Mouse (Mus musculus) gastrocnemius, postnatal 10 days (tissue): ENCODE measurements around the gene Krt32. TPM values are rescaled to one million over a fixed set of nuclear protein-coding genes. Genes with fewer than 3 reads are reported as not detected.

Experiments
- DNase-seq: peaks from one replicate; pipeline ENCODE4 v3.0.0; 2021; ENCODE audit warnings: mixed read lengths
- total RNA-seq, 2 experiments: library from RNA; stranded (reverse); gene quantifications; 2 replicates each; pipeline ENCODE4 v1.2.3; 2021

The Krt32 gene
- total RNA-seq, 2 experiments from 2014 or later: not detected

DNA sequence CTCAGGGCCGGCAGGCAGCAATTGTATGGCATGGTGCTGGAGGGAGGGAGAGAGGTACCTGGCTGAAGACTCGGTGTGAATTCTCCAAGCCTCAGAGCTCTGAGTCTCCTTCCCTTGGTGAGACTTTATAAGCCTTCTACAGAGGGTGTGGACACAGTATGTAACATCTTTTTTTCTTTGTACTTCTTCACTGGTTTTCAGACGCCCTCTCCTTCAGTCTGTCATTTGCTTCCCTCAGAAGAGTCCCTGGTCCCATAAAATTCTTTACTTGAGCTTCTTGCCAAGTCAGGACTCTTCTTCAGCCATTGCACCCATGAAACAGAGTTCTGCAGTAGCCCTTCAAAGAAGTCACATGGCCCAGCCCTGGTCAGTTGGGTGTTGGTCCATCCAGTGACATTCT lies 37.6 kb downstream of the Krt32 start, which contains the start of gene Krt31:
Krt31 (minus strand) TSS at position 101 of the 400 bp plus-strand sequence.
- DNase-seq: no peak

DNA sequence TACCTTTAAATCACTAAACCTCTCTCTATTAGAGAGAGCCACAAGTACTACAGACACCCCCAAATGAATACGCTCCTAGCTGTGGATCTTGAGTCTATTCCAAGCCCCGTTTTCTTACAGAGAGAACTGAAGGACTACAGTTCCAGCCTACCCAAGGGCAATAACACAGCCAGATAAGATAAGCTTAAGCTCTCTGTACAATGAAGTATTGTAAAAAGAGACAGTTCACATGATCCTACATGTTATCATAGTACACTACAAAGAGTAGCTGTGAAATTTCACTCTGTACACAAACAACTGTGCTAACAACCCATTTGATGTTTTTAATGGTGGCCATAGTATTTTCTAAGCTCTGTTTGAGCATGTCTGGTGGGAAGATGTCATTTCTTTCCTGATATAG lies 40.8 kb downstream of the Krt32 start:
- DNase-seq: no peak

DNA sequence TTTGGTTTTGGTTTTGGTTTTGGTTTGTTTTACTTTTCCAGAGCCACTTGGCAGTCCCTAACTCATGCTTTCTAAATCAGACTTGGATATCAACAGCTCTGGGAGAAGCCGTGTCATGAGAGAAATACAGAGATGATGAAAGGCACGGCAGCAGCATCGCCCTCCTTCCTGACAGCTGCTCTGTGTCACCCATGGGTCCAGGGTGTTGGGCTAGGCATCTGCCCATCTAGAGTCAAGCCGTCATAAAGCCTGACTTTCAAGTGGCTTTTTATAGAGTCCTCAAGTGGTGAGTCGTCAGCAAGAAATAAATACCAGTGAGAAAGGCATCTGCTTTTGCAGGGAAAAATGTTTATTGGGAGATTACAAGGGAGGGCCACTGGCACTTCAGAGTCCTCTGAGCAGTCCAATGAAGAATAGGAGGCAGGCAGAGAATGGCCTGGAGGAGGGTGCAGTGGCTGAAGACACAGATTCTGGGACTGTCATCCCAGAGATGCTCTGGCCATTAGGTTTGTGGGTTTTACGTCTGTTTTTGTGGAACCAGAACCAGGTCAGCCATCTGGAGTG lies 41.6 kb downstream of the Krt32 start:
- DNase-seq: no peak

DNA sequence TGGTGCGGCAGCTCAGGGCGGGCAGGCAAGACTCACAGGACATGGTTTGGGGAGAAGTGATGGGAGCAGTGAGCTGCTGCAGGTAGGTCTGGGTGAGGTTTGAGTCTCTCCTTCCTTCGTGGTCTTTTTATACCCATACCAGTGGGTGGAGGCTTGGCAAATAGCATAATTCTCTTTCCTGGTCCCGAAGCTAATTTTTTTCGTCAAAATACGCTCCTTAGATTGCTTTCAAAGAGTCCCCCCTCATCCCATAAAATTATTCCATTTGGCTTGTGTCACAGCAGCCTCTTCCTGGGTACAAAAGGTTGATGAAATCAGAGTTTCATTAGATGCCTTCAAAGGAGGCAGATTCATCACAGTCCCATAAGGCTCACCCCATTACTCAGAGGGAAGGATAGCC lies 46.6 kb downstream of the Krt32 start, which contains the start of gene Krt34:
Krt34 (minus strand) TSS at position 101 of the 400 bp plus-strand sequence.
- DNase-seq: no peak

Other genes starting within 250 kb of the Krt32 start
- not detected for gene Krtap4-16, start 236.6 kb downstream of the Krt32 start, total RNA-seq
- gene Gm11568, start 230.3 kb downstream of the Krt32 start, total RNA-seq: not detected
- gene Gm11559, start 223.8 kb downstream of the Krt32 start, total RNA-seq: not detected
- not detected for gene Krtap9-1, start 214.8 kb downstream of the Krt32 start, total RNA-seq
- not detected for gene Gm11567, start 209.0 kb downstream of the Krt32 start, total RNA-seq
- not detected for gene Krtap31-1, start 180.3 kb downstream of the Krt32 start, total RNA-seq
- gene Gm11565, start 173.5 kb downstream of the Krt32 start, total RNA-seq: not detected
- gene Krtap31-2, start 151.9 kb downstream of the Krt32 start, total RNA-seq: not detected
- not detected for gene Krtap9-5, start 139.8 kb downstream of the Krt32 start, total RNA-seq
- not detected for gene Krtap29-1, start 109.2 kb downstream of the Krt32 start, total RNA-seq
- gene Krtap16-1, start 101.6 kb downstream of the Krt32 start, total RNA-seq: not detected
- gene Krtap17-1, start 94.2 kb downstream of the Krt32 start, total RNA-seq: not detected
- not detected for gene Krt33a, start 72.0 kb downstream of the Krt32 start, total RNA-seq
- gene Krt33b, start 58.4 kb downstream of the Krt32 start, total RNA-seq: under 1 TPM; 0.38 to 0.45 TPM
- gene Krt34, start 46.7 kb downstream of the Krt32 start, total RNA-seq: not detected
- not detected for gene Krt31, start 37.7 kb downstream of the Krt32 start, total RNA-seq
- not detected for gene Krt35, start 8.0 kb upstream of the Krt32 start, total RNA-seq
- not detected for gene Krt36, start 17.4 kb upstream of the Krt32 start, total RNA-seq
- gene Krt13, start 33.3 kb upstream of the Krt32 start, total RNA-seq: not detected
- gene Krt15, start 47.7 kb upstream of the Krt32 start, total RNA-seq: not detected
- gene Krt19, start 60.4 kb upstream of the Krt32 start, total RNA-seq: 1 to 10 TPM in 1 of 2 experiments, under 1 TPM in 1; 0.45 to 1.4 TPM
- not detected for gene Krt9, start 105.0 kb upstream of the Krt32 start, total RNA-seq
- not detected for gene Krt14, start 119.3 kb upstream of the Krt32 start, total RNA-seq
- not detected for gene Krt16, start 160.7 kb upstream of the Krt32 start, total RNA-seq
- under 1 TPM in 1 of 2 experiments, not detected in 1; 0.14 TPM for gene Krt17, start 172.8 kb upstream of the Krt32 start, total RNA-seq
- not detected for gene Krt42, start 181.6 kb upstream of the Krt32 start, total RNA-seq
- 100 to 1,000 TPM; 838 to 840 TPM for gene Eif1, start 231.7 kb upstream of the Krt32 start, total RNA-seq
- not detected for gene Gast, start 246.2 kb upstream of the Krt32 start, total RNA-seq